Mouse (Mus musculus) cortical plate, adult 2 months (tissue): ENCODE results near the gene Trpv2.

Experiments used
- CTCF ChIP-seq: fragments of 200-500 bp; IDR thresholded peaks from 2 replicates; pipeline ENCODE4 v1.5.1; 2011; ENCODE audit warnings: mild to moderate bottlenecking, control low read depth, low read length; ENCODE audit not compliant: insufficient read depth; ENCODE audit errors: extremely low read depth
- POLR2A ChIP-seq: fragments of 200-500 bp; IDR thresholded peaks from 2 replicates; pipeline ENCODE4 v1.6.1; 2011; ENCODE audit warnings: mild to moderate bottlenecking, low read length, control low read depth; ENCODE audit not compliant: insufficient read depth; ENCODE audit errors: extremely low read depth

DNA sequence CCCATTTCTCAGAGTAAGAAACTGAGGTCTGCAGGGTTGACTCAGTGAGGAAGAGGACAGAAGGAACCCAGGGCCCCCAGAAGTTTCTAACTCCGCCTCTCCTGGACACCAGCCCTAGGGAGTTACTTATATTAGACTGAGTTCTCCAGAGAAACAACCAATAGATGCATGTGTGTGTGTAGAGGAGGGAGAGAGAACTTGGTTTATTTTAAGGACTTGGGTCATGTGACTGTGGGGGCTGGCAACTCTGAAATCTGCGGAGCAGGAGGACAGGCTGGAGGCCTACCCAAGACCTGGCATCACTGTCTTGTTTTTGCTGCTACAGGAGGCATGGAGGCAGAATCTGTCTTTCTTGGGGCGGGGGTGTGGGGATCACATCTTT, 62.5 kb downstream of the Trpv2 start:
- TF ChIP-seq POLR2A (0 out of 2 replicates have a peak, but pooled peaks have one; percentile 29), CTCF (no peak)
